Mouse (Mus musculus) liver, adult (tissue): Measurements from ENCODE around the gene Rbm28.
A peak's percentile ranks its signal among the peaks of the same experiment; 100 is the strongest.

Experiments
- GATA4 ChIP-seq: IDR thresholded peaks from 2 replicates; pipeline ENCODE4 v1.6.1; 2014; ENCODE audit warnings: mild to moderate bottlenecking, low read length; ENCODE audit not compliant: insufficient replicate concordance

Gene Rbm28

DNA sequence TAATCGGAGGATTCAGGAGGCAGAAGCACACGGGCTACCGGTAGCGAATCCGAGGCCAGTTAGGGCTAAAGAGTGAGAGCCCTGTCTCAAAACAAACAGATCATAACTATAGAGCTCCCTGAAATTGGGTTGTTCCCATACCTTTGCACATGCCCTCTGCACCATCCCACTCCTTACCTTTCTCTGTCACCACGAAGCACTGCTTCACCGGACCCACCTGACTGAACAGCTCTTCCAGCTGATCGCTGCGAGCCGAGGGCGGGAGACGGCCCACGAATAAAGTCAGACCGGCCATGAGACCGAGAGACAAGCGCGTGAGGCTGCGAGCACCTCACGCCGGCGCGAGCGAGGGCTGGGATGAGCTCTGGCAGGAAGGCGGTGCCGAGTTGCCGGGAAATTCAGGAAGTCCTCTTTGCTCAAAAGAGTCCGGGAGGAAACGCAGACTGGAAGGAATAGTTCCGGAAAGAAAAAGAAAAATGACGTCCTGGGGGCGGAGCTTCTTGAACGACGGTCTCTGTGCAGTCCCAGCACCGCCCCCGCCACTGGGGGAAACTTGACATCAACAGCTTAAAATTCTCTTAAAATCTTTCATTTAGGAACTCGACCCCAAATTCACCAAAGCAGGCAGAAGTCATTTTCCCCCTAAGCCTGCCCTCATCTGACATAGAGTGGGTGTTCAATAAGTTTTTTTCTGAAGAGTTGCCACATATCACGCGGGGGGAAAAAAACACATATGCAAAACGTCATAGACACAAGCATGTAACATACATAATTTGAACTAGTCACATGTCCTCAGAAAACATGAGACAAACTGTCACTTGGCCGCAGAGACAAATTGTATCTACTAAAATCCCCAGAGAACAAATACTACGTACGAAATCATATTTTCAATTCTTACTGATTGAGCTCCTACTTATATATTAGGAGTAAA is at the start of gene Rbm28:
Rbm28 (minus strand) TSS at position 693 of the 931 bp plus-strand sequence.
- TF ChIP-seq GATA4: peak; percentile 21; the same call in 1 of the 2 replicates

DNA sequence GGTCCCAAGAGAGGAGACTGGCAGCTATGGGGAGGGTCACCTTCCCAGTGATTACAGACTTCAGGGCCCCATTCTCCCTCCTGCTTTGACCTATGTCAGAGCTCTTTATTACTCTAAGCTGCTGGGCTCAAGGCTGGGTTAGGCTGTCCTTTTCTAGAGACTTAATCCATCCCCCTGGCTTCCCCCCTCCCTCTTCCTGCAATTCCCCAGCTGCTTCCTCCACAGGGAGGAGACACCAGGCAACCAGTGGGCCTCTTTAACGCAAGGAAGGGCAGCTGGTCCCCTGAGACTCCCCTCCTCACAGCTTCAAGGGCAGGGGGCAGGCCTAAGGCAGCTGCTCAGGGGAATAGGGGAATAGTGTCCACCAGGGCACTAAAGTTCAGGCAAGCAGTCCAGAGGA is 49.4 kb upstream of the Rbm28 start:
- TF ChIP-seq GATA4: no peak

GRCm38 (mm10) chr6:29213436-29213835 is 48.6 kb upstream of the Rbm28 start:
- TF ChIP-seq GATA4: no peak

- TF ChIP-seq GATA4: no peak
Measured at GRCm38 (mm10) chr6:29211806-29212492, 47.1 kb upstream of the Rbm28 start.

DNA sequence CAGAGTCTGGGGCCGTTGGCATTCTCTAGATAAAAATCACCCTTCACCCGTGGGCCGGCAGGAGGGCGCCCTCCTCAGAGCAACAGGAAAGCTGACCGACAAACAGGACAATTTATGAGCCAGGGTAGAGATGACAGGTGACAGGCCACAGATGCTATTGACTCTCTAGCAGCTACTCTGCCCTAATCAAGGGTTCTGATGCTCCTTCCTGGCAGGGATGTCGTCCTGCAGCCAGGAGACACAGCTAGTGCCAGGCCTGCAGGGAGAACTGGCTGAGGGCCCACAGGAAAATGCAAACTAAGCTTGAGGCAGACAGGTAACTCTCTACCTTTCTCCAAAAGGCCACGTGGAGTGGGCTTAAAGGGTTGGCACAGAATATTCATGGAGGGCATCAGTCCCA is 46.3 kb upstream of the Rbm28 start:
- TF ChIP-seq GATA4: no peak

DNA sequence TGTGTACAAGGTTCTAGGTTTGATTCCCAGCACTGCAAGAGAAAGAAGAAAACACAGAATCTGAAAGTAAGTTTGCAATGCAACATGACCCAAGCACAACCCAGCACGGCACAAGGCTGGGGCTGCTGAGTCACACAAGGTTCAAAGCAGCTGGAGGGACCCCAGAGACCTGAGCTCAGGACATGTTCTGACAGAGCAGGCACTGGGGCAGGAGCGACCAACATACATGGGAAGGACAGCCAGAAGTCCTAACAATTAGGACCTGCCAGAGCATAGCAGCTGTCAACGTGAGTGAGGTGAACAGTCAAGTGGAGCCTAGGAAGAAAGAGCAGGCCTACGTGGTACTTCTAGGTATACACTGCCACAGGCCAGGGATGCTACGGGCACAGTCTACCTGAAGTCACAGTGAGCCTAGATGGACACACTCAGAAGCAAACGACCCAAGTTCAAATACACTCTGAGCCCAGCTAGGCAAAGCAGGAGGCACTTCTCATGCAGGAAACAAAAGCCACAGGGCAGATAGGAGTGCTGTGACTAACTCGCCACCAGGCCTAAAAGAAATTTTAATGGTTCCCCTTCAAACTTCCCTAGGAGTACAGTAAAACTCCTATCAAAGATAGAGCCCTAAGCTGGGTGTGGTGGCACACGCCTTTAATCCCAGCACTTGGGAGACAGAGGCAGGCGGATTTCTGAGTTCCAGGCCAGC is 45.6 kb upstream of the Rbm28 start:
- no peak for TF ChIP-seq GATA4

DNA sequence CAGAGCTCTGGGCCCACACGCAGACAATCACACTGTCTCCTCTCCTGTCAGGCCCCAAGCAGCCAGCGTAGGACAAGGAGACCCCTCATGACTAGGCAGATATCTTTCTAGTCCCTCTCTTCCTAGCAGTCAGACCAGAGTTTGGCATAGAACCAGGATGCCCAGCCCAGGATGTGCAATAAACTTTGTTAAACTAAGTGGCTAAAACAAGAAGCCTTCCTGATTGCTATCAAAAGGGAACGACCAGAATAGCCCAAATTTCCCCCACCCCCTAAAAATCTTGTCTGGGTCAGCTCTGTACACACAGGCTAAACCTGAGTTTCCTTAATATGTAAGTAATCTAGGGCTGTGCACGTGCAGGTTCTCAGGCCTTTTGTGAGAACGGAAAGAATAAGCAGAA is 43.4 kb upstream of the Rbm28 start:
- TF ChIP-seq GATA4: peak; percentile 32; the same call in 1 of the 2 replicates

GRCm38 (mm10) chr6:29207017-29207416 is 42.2 kb upstream of the Rbm28 start:
- TF ChIP-seq GATA4: no peak

DNA sequence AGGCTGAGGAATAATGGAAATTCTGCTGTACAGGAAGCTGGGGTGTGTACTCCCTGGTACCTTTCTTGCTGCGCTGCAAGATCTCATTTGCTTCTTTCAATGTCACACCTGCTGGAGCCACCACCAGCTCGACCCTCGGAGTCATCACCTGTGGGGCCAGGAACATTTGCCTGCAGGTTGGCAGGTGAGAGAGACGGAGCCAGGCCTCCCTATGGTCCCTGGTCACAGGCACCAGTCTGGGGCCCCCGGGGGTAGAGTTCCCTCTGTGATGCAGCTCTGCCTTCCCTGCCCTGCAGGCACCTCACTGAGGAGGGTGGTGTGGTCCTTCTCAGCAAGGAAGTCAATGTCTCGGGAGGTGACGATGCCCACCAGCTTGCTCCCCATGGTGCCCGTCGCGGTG is 41.2 kb upstream of the Rbm28 start:
- TF ChIP-seq GATA4: no peak

DNA sequence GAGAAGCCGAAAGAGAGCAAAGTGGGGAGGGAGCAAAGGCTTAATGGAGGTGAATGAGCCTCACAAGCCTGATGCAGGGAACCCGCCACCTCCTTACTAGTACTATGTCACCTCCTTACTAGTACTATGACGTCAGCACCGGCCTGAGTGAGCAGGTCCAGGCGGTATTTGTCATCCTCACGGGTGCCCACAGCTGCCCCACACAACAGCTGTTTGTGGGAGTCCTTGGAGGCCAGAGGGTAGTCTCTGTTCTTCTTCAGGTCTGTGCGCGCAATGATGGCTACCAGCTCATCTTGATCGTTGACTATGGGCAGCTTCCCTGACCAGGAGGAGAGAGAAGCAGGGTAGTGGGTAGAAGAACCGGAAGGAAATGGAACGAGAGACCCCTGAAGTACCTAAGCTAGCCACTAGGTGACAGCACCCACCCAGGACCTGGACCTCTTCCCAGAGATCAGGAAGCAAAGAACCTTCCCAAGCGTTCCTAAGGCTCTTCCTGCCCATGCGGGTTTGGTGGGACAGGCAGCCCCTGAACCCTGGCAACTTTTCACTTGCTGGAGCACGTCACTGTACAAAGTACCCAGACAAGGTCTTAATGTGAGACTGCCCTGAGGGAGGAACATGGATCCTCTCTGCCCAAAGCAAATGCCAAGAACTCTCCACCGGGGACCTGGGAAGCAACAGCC is 40.3 kb upstream of the Rbm28 start:
- TF ChIP-seq GATA4: no peak

DNA sequence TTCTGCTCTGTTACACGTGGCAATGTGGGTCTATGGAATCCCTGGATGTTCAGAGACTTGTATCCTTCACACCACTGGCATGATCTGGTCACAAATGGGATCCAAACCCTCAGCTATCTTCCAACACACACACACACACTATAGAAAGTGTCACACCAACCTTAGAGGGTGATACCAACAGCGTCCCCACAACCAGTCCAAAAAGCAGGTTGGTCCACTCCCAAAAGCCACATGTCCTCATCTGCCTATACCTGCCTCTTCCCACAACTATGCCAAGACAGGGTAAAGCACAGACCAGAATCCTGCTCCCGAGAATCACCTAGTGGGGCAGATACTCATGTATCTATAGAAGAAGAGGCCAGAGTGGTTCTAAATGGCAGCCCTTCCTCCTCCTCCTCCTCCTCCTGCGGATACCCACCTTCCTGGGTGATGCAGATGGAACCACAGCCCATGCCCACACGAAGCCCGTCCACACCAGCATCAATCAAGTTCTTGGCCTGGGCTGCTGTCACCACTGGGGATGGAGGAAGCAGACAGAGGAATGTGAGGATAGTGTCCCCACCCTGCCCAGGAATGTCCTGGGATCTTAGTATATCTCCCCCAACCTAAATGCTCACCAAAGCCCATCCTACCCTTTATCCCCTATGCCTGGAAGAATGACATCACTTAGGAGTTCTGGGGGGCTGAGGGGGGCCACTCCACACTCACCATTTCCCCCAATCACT is 39.2 kb upstream of the Rbm28 start:
- no peak for TF ChIP-seq GATA4

DNA sequence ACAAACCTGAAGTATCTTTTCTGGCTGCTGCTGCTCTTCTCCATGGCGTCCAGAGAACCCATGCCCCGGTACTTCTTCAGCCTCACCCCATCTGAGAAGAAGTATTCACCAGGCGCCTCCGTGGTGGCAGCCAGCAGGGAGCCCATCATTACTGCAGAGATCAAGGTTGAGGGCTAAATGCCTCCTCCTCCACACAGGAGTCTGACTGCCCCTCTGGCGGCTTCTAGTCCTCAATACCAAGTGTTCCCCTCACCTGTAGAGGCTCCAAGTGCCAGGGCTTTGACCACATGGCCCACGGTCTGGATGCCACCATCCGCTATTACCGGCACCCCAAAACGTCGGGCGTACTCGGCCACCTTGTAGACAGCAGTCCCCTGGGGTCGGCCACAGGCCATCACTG is 38.3 kb upstream of the Rbm28 start:
- TF ChIP-seq GATA4: no peak

DNA sequence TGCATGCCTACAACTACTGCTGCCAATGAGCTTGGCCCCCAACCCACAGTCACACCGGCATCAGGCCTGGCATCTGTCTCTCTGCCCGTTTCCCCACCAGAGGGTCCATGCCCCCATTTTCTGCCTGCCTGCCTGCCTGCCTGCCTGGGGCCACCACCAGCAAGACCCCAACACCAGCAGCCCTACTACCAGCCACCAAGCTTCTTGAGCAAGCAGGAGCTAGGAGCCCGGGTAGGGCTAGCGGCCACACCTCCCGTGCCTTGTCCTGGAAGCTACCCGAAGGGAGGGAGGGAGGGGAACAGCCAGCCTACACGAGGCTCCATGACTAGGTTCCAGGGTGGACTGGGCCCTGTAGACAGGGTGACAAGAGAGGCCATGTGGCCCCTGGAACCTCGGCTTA is 37.2 kb upstream of the Rbm28 start:
- TF ChIP-seq GATA4: no peak

DNA sequence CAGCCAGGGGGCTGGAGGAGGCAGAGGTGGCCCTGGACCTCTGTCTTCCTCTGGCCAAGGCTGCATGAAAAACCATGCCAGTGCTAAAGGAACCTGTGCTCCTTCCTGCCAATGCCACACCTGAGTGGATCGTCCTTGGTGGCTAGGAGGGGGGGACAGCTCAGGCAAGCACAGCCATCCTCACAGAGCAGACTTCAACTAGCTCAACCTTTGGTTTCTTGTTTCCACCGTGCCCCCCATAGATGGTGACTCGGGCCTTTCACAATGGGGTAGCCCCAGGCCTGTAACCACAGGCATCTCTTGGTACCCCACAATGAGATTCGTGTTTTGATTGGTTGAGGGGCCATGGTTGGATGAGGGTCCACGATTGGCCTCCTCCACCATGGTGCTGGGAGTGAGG is 36.5 kb upstream of the Rbm28 start:
- no peak for TF ChIP-seq GATA4

DNA sequence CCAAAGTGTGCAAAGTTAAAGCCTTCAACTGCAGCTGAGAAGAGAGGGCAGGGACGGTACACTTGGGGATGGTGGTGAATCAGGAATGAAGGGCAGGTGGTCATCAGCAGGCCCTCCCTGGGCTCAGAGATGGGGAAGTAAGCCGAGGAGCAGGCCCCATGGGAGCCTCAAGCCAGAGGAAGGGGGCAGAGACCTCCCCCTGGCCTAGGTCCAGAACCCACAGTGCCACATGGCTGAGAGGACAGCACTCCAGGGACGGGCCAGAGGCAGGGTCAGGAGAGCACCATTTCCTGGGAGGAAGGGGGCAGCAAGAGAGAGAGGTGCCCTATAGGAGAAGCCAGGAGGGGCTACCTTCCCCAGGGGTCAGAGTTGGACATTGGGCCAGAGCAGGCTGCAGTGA is 35.7 kb upstream of the Rbm28 start:
- no peak for TF ChIP-seq GATA4

DNA sequence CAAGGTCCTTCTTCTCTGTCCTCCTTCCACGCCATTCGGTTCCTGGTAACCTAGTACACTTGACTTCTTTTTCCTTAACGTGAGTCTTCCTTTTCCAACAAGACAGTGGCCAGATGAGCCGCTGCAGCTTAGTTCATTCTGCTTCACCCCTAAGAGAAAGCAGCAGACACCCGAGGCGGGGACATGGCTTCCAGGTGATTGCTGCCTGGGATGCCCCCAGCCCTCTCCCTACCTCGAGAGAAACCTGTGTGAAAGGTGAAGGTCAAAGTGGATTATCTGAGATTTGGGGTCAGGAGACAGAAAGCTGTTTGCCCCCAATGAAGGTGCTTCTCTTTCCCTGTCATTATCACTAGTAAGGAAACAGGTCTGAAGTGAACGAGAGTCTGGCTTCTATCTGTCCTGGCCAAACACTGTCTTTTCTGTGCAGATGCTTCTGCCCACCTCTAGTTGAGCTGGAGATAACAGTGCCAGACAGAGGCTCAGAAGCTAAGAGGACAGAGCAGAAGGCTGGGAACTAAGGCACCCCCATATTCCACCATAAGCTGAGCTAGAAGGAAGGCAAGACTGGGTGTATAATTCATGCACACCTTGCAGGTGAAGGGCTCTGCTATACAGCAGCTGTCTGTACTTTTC is 34.5 kb upstream of the Rbm28 start:
- no peak for TF ChIP-seq GATA4
